8 mouse cellular contexts compared by ENCODE assay signal in genomic region chr11:100570430-100571201, GRCm38 (mm10). TPM values are rescaled to one million over a fixed set of nuclear protein-coding genes. Genes with fewer than 3 reads are reported as not detected.
A peak's percentile ranks its signal among the peaks of the same experiment; 100 is the strongest.
DNase-seq lines count a peak whose midpoint lies in the region; ATAC-seq lines count a peak whose summit lies in the region.

No protein-coding gene starts in this region.

- 9% methylated on average over 8 of the region's 8 CpGs for WGBS in hindbrain, embryonic 16.5 days

- H3K4me3 ChIP-seq in hindbrain, embryonic 16.5 days (ENCODE audit: low read length): peak overlapping the region; percentile 25

- H3K4me1 ChIP-seq in hindbrain, embryonic 16.5 days (ENCODE audit: control insufficient read depth, insufficient read depth, low read depth, low read length): peaks cover 15% of the 10 kb centered on the region

- peak; percentile 71 for DNase-seq in adipocyte (ENCODE audit: low spot score)
- DNase-seq in cerebellum, postnatal 14 days: peak; percentile 90 to 91
- DNase-seq in frontal cortex, postnatal 36 days (ENCODE audit: low spot score in 2 of 2): peak; percentile 81 to 89
- peak; percentile 49 to 52 for DNase-seq in left cerebral cortex, adult 8-10 months (ENCODE audit: low spot score in 2 of 2)
- peak; percentile 79 for DNase-seq in right cerebral cortex, adult 18-20 months
- peak; percentile 73 for DNase-seq in yolk sac, embryonic 10.5 days (ENCODE audit: low spot score)

- H3K27ac ChIP-seq in hindbrain, embryonic 16.5 days (ENCODE audit: low read depth, low read length): no peak overlapping the region

- H3K27me3 ChIP-seq in hindbrain, embryonic 16.5 days (replicated peaks; ENCODE audit: control insufficient read depth, insufficient read depth, low read length): no peaks in the 10 kb centered on the region; the same call in 1 of the 2 replicates

- no peaks in the 10 kb centered on the region for H3K9me3 ChIP-seq in hindbrain, embryonic 16.5 days (ENCODE audit: control insufficient read depth, low read length)

- peak; percentile 61 for ATAC-seq in hindbrain, embryonic 16.5 days
- peak; percentile 67 for ATAC-seq in megakaryocyte, adult 5-6 weeks (ENCODE audit: poor library complexity, severe bottlenecking)

- H3K4me2 ChIP-seq in hindbrain, embryonic 16.5 days (ENCODE audit: low read length): peak overlapping the region; percentile 46

- no peaks in the 10 kb centered on the region for H3K36me3 ChIP-seq in hindbrain, embryonic 16.5 days (ENCODE audit: control insufficient read depth, insufficient read depth, low read length)

- peak overlapping the region; percentile 57 for H3K9ac ChIP-seq in hindbrain, embryonic 16.5 days (ENCODE audit: low read depth, low read length)

RNA-seq across cellular contexts. Expression of gene Cnp, which starts 4.1 kb away (rescaled TPM):
- polyA plus RNA-seq in hindbrain, embryonic 16.5 days (2015; fragmentation: Nextera tagmentation; extraction: Ambion mirVana): 72.6 and 85.0 TPM in 2 replicates
- 100 to 1,000 TPM; 220 to 251 (median 229) TPM for total RNA-seq in left cerebral cortex, adult 8-10 months (2022)
- 9.5 and 11.3 TPM in 2 replicates for total RNA-seq in megakaryocyte, adult 5-6 weeks (2015)
- total RNA-seq in megakaryocyte, adult 5-6 weeks (2017): 22.2 and 23.9 TPM in 2 replicates

RNA-seq across cellular contexts. Expression of gene Ttc25, which starts 25.2 kb away (rescaled TPM):
- 2.2 and 2.5 TPM in 2 replicates for polyA plus RNA-seq in hindbrain, embryonic 16.5 days (2015; fragmentation: Nextera tagmentation; extraction: Ambion mirVana)
- 1 to 10 TPM in 3 of 4 experiments, under 1 TPM in 1; 0.98 to 2.2 (median 1.8) TPM for total RNA-seq in left cerebral cortex, adult 8-10 months (2022)
- 0.16 and 0.96 TPM in 2 replicates for total RNA-seq in megakaryocyte, adult 5-6 weeks (2015)
- not detected in 2 replicates for total RNA-seq in megakaryocyte, adult 5-6 weeks (2017)

RNA-seq across cellular contexts. Expression of gene Acly, which starts 42.8 kb away (rescaled TPM):
- 215 and 253 TPM in 2 replicates for polyA plus RNA-seq in hindbrain, embryonic 16.5 days (2015; fragmentation: Nextera tagmentation; extraction: Ambion mirVana)
- 100 to 1,000 TPM; 150 to 164 (median 156) TPM for total RNA-seq in left cerebral cortex, adult 8-10 months (2022)
- 80.6 and 90.8 TPM in 2 replicates for total RNA-seq in megakaryocyte, adult 5-6 weeks (2015)
- 100 and 105 TPM in 2 replicates for total RNA-seq in megakaryocyte, adult 5-6 weeks (2017)

RNA-seq across cellular contexts. Expression of gene Nkiras2, which starts 48.4 kb away (rescaled TPM):
- 99.1 and 103 TPM in 2 replicates for polyA plus RNA-seq in hindbrain, embryonic 16.5 days (2015; fragmentation: Nextera tagmentation; extraction: Ambion mirVana)
- 10 to 100 TPM; 12.1 to 15.5 (median 13.2) TPM for total RNA-seq in left cerebral cortex, adult 8-10 months (2022)
- 47.7 and 52.7 TPM in 2 replicates for total RNA-seq in megakaryocyte, adult 5-6 weeks (2015)
- 36.0 and 45.5 TPM in 2 replicates for total RNA-seq in megakaryocyte, adult 5-6 weeks (2017)

RNA-seq across cellular contexts. Expression of gene Dnajc7, which starts 49.4 kb away (rescaled TPM):
- polyA plus RNA-seq in hindbrain, embryonic 16.5 days (2015; fragmentation: Nextera tagmentation; extraction: Ambion mirVana): 290 and 293 TPM in 2 replicates
- 100 to 1,000 TPM; 241 to 278 (median 260) TPM for total RNA-seq in left cerebral cortex, adult 8-10 months (2022)
- total RNA-seq in megakaryocyte, adult 5-6 weeks (2015): 98.1 and 124 TPM in 2 replicates
- 145 and 172 TPM in 2 replicates for total RNA-seq in megakaryocyte, adult 5-6 weeks (2017)

Comparison
In these comparisons a context has a peak if more than half of its experiments do, and no peak if none do; other contexts are left out.
1. RNA of gene Cnp, which starts 4.1 kb away (total RNA-seq): 220 to 251 TPM in left cerebral cortex, adult 8-10 months; 9.5 to 23.9 TPM in megakaryocyte, adult 5-6 weeks; every median in the first group is over 4 times any median in the second.
2. Peak in every context shown above with its lines, with median percentiles within 50 percentile points of each other: DNase-seq.